Mouse (Mus musculus) gastrocnemius, postnatal 14 days (tissue): ENCODE results near the gene Utf1. TPM values are rescaled to one million over a fixed set of nuclear protein-coding genes. Genes with fewer than 3 reads are reported as not detected.
A peak's percentile ranks its signal among the peaks of the same experiment; 100 is the strongest.

Source experiments
- DNase-seq: peaks from one replicate; pipeline ENCODE4 v3.0.0; 2021; ENCODE audit warnings: mixed read lengths
- intact Hi-C: fragments of 180-260 bp; cut with DNase I; formaldehyde crosslinking; loops from one replicate; pipeline ENCODE4 v1.15.1; 2025; ENCODE audit warnings: low total_unique reads
- long read RNA-seq, 2 experiments: library from polyadenylated mRNA; stranded (forward); transcript quantifications; one replicate each; pipeline ENCODE4 v2.0.0; 2021
- total RNA-seq, 2 experiments: library from RNA; stranded (reverse); gene quantifications; 2 replicates each; pipeline ENCODE4 v1.2.3; 2021

Gene Utf1
- not detected for total RNA-seq
- long read RNA-seq, experiment 1: 0 reads
- long read RNA-seq, experiment 2: 0 reads

DNA sequence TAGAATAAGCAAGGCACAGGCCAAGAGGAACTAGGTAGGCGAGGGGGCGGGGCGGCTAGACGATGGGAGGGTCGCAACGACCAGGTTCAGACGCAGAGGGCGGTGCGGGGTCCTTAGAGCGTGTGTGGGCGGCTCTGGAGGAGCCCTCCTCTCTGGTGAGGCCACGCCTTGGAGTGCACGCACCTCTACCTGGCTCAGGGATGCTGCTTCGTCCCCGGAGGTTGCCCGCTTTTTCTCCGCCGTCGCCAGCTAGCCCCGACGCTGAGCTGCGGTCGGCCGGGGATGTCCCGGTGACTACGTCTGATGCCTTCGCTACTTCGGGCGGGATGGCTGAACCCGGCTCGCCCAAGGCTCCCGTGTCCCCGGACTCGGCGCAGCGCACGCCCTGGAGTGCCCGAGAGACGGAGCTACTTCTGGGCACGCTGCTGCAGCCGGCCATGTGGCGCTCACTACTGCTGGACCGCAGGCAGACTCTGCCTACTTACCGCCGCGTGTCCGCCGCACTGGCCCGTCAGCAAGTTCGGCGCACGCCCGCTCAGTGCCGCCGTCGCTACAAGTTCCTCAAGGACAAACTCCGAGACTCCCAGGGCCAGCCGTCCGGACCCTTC lies at the start of gene Utf1:
Utf1 (plus strand) TSS at position 116 of the 608 bp plus-strand sequence.
- peak; percentile 31 for DNase-seq
- intact Hi-C loops: no loop called here

- intact Hi-C loops: no loop called here
- peak; percentile 18 for DNase-seq
Observed at GRCm38 (mm10) chr7:139894655-139895557, 48.7 kb upstream of the Utf1 start, which contains the start of gene Kndc1. TSS of gene Kndc1 (plus strand) at chr7:139894696.

- no peak for DNase-seq
- intact Hi-C loops: no loop called here
Observed at GRCm38 (mm10) chr7:139896271-139896670, 47.3 kb upstream of the Utf1 start.

GRCm38 (mm10) chr7:139896796-139897195 lies 46.8 kb upstream of the Utf1 start:
- no peak for DNase-seq
- intact Hi-C loops: no loop called here

GRCm38 (mm10) chr7:139898606-139899005 lies 45.0 kb upstream of the Utf1 start:
- intact Hi-C loops: no loop called here
- no peak for DNase-seq

DNA sequence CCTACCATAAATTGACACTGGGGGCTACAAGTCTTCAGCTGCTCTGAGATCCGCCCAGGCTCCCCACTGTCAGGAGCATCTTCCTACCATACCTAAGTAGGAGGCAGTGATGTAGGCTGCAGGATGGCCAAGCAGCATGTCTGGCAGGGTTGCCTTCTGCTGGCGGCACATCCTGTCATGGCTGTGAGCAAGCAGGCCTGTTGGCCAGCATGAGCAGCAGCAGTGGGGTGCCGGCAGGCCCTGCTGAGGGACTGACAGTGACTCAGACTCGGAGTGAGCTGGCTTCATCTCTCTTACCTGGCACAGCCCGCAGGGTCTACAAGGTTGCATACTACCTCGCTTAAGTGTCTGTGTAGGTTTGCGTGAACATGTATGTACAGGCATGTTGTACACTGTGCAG lies 44.1 kb upstream of the Utf1 start:
- DNase-seq: no peak
- intact Hi-C loops: no loop called here

DNA sequence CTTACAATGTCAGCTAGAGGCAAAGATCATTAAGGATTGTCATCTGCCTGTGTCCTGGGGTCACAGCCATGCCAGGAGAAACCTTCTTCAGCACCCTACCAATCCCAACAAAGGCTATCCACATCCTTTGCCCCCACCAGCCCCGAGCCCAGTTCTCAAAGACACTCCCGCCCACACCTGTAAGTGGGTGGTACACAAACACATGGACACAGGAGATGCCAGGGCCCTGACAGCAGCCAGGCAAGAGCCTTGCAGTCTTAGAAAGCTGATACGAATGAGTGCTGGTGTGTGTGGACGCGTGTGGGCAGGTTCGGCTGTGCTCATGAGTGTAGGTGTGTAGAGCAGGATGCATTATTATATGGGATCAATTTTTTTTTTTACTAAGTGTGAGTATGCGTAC lies 43.1 kb upstream of the Utf1 start:
- DNase-seq: no peak
- intact Hi-C loops: loop anchor here (10.0 kb wide), 1 partner anchor 94 kb away; the partner anchor contains the start of gene Adam8

GRCm38 (mm10) chr7:139900896-139901295 lies 42.7 kb upstream of the Utf1 start:
- intact Hi-C loops: loop anchor here (10.0 kb wide), 1 partner anchor 94 kb away; the partner anchor contains the start of gene Adam8
- no peak for DNase-seq

- intact Hi-C loops: loop anchor here (10.0 kb wide), 1 partner anchor 93 kb away; the partner anchor contains the start of gene Adam8
- no peak for DNase-seq
Observed at GRCm38 (mm10) chr7:139901981-139902380, 41.6 kb upstream of the Utf1 start.

GRCm38 (mm10) chr7:139905261-139905660 lies 38.3 kb upstream of the Utf1 start:
- intact Hi-C loops: loop anchor here (10.0 kb wide), 1 partner anchor 90 kb away; the partner anchor contains the start of gene Adam8

DNA sequence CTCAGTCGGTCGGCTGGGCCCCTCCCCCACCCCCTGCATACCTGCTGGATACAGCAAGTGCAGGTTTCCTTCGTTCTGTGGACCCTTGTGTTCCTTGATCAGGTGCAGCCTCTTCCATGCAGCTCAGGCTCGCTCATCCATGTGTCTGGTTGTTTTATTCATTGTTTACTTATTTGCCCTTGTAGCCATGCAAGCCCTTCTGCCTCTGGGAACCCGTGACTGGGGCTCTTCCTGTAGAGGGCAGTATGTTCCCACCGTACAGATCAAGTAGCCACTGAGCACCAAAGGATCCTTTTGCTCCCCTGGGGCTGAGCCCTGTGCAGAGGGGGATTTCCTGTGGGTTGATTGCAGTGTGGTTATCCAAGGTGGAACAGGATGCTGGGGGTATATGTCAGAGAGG lies 37.9 kb upstream of the Utf1 start:
- DNase-seq: peak; percentile 16
- intact Hi-C loops: loop anchor here (10.0 kb wide), 1 partner anchor 89 kb away; the partner anchor contains the start of gene Adam8

More at GRCm38 (mm10) chr7:139905261-139905660, 38.3 kb upstream of the Utf1 start:
- DNase-seq: no peak

- intact Hi-C loops: loop anchor here (10.0 kb wide), 1 partner anchor 87 kb away; the partner anchor contains the start of gene Adam8
Observed at GRCm38 (mm10) chr7:139908176-139908575, 35.4 kb upstream of the Utf1 start.

GRCm38 (mm10) chr7:139909469-139909868 lies 34.1 kb upstream of the Utf1 start:
- DNase-seq: no peak
- intact Hi-C loops: loop anchor here (10.0 kb wide), 1 partner anchor 85 kb away; the partner anchor contains the start of gene Adam8

More at GRCm38 (mm10) chr7:139908176-139908575, 35.4 kb upstream of the Utf1 start:
- no peak for DNase-seq

GRCm38 (mm10) chr7:139910204-139910835 lies 33.3 kb upstream of the Utf1 start:
- no peak for DNase-seq

DNA sequence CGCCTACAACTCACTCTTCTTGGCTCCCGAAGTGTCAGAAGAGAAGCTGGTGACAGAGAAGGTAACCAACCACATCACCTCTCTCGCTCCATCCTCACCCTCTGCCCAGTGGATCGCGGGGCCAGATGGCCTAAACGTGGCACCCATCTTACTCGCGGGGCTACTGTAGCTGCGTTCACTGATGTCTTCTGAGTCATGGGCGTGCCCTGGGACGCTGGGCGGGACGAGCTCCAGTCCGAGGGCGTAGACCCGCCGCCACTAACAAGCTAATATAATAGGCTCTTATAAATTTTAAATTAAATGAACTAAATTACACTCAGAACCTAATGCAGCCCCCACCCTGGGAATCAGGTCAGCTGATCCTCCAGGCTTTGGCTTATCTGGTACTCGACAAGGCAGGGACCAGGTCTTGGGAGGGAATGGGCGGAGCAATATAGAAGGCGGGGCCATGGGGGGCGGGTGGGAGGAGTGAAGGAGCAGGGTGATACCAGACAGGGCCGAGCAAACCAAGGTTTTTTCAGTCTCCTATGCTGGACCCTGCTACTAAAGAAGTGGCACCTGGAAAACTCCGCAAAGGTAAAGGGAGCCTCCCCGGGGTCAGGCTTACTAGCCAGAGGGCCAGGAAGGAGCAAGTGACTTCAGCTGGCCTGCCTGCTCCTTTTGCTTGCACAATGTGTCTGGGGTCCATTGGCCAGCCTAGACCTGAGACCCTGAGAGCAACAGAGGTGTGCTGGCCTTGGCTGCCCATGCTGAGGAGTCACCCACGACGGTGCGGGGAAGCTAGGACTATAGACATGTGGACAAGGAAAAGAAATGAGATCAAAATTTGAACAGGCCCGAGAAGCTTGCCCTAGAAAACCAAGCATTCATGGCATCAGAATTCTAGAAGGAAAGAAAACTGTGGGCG lies 29.2 kb upstream of the Utf1 start:
- DNase-seq: no peak
- intact Hi-C loops: no loop called here

More at GRCm38 (mm10) chr7:139910204-139910835, 33.3 kb upstream of the Utf1 start:
- intact Hi-C loops: no loop called here

DNA sequence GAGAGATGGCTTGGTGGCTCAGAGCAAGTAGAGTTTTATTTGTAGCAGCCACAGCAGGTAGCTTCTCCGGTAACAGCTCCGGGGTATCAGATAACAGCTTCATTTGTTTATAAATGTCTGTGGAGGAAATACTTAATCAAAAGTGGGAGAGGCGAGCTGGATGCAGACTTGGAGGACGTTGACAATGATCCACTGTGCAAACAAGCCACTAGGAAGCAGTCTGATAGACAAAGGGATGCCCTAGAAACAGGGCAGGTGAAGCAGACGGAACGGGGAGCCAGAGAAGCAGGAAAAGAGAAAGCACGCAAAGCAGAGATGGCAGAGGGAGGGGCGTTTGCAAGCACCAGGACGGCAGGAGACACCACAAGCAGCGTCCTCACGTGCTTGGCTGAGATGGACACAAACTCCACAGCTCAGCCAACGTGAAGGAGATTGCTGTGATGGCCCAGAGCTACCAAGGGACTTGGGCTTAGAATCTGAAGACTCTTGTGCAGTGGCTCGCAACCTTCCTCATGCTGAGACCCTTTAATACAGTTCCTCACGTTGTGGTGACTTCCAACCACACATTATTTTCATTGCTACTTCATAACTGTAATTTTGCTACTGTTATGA lies 27.8 kb upstream of the Utf1 start:
- intact Hi-C loops: no loop called here
- DNase-seq: no peak

DNA sequence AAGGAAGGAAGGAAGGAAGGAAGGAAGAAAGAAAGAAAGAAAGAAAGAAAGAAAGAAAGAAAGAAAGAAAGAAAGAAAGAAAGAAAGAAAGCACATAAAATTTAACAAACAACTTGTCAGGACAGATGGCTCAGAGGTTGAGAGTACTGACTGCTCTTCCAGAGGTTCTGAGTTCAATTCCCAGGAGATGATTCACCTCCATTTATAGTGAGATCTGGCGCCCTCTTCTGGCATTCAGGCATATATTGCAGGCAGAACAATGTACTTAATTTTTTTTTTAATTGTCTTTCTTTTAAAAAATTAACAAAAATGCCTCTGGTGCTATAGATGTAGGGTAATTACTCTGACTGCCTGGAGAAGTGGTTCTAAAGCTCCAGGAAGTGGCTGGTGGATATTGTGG lies 27.2 kb upstream of the Utf1 start:
- no peak for DNase-seq
- intact Hi-C loops: no loop called here

- intact Hi-C loops: no loop called here
Observed at GRCm38 (mm10) chr7:139918262-139918661, 25.3 kb upstream of the Utf1 start.

More at GRCm38 (mm10) chr7:139918262-139918661, 25.3 kb upstream of the Utf1 start:
- DNase-seq: no peak
